Mouse (Mus musculus): Measurements from ENCODE around the gene Armcx1.

DNA sequence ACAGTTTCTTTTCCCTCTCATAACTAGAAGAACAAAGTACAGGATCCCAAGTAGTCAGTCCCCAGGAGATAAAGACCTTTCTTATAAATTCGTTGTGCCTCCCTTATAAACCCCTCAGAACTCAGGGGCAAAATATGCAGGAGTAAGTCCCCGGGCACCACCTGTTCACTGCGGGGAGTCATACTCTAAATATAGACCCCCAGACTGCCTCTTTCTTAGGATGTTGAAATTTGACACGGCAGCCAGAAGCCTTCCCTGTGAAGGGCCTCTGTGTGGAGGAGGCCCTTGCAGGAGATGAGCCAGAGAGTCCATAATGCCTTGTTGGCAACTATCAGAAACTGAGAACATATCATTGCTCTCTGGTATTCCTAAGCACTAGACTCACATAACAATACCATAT lies 34.8 kb downstream of the Armcx1 start:
- no peak for TF ChIP-seq CTCF (IDR thresholded peaks at IDR 0.05; ENCODE audit: low read depth)
- no peak for TF ChIP-seq EP300 (IDR thresholded peaks at IDR 0.05; ENCODE audit: low read depth)

Data from liver, embryonic 14.5 days (tissue).